Mouse (Mus musculus): Measurements from ENCODE around the gene Gkap1.

Gkap1 gene

DNA sequence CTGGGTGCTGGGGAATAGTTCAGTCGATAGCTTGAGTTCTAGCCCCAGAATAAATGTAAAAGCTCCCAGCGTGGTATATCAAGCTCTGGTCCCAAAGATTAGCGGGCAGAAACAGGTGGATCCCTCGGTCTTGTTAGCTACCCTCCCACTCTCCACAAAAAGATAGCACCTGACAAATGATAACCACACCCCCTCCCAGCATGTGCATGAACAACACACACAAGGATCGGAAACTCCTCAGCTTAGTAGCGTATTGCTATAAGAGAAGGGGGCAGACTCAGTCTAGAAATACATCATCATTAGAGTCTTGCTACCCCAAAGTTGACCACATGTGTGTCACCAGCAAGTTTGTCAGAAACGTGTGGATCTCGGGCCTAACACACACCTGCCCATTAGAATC, at the start of gene Gkap1:
Gkap1 (minus strand) TSS at position 101 of the 400 bp plus-strand sequence.
- no peak for DNase-seq (ENCODE audit: low spot score in 2 of 2)

GRCm38 (mm10) chr13:58317768-58318167, 42.3 kb upstream of the Gkap1 start:
- no peak for DNase-seq (ENCODE audit: low spot score in 2 of 2)

- no peak for DNase-seq (ENCODE audit: low spot score in 2 of 2)
These were observed 39.5 kb upstream of the Gkap1 start for GRCm38 (mm10) chr13:58314991-58315390.

DNA sequence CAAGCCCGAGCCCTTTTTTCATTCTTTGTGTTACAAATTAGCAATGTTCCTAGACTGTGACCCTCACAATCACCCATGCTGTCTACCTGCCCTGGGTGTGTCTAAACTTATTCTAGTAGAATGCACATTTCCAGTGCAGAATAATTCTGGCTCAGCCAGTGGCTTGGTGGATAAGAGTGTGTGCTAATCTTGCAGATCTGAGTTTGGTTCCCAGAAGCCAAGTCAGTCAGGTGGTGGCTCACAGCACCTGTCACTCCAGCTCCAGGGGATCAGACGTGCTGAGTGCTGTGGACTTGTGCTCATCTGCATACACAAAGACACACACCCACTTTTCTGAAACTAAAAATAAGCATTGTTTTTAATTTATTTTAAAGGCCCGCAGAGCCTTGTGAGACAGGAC, 38.3 kb upstream of the Gkap1 start:
- DNase-seq (ENCODE audit: low spot score in 2 of 2): no peak

- DNase-seq (ENCODE audit: low spot score in 2 of 2): no peak
These were observed 35.9 kb upstream of the Gkap1 start for GRCm38 (mm10) chr13:58311351-58311750.

DNA sequence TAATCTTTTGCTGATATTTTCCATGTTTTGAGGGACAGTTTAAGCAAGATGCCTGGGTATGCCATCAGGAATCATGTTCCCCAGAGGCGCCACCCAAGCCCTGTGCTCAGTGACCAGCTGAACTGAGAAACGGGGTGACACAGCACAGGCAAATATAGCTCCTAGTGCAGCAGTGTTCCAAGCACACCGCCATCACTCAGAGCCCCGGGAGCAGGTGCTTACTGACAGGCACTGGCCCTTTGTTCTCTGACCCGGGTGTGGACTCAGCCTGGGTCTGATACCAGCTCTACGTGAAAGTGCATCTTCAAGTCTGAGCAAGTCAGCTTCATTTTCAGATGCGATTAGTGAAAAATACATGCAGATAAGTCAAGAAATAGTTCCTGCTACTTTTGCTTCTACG, 34.0 kb upstream of the Gkap1 start:
- DNase-seq (ENCODE audit: low spot score in 2 of 2): no peak

DNA sequence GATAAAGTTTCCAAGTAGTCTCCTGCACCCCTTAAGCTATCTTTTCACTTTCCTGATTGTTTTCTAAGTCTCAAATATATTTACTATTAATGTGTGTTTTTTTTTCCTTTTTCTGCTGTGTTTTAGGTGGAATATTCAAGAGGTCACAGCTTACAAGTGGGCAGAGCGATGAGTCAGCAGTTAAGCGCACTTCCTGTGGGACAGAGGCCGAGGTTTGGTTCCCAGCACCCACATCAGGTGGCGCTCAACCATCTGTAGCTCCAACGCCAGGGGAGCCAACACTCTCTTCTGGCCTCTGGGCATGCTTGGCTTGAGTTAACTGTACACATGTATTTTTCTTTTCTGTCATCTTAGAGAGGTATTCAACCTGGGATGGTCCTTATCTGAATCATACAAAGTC, 32.0 kb upstream of the Gkap1 start:
- DNase-seq (ENCODE audit: low spot score in 2 of 2): no peak

GRCm38 (mm10) chr13:58305230-58305629, 29.7 kb upstream of the Gkap1 start:
- DNase-seq (ENCODE audit: low spot score in 2 of 2): no peak

- DNase-seq (ENCODE audit: low spot score in 2 of 2): no peak
These were observed 27.1 kb upstream of the Gkap1 start for GRCm38 (mm10) chr13:58302421-58303145.

DNA sequence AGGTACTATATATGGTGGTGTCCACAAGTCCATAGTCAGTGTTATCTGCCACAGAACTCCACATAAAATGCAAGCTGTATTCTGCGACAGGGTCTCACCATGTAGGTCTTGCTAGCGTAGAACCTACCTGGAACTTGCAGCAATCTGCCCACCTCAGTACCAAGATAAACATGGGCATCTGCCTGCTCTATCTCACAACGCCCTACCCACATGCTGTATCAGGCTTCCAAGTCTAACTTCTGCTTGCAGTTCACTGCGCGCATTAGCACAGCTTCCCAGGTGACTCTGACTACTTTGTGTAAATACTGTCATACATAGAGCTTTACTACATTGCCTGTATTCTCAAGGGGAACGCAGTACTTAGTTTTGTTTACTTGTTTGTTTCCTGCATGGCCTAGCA, 26.5 kb upstream of the Gkap1 start:
- DNase-seq (ENCODE audit: low spot score in 2 of 2): no peak

GRCm38 (mm10) chr13:58298756-58299155, 23.3 kb upstream of the Gkap1 start:
- no peak for DNase-seq (ENCODE audit: low spot score in 2 of 2)

DNA sequence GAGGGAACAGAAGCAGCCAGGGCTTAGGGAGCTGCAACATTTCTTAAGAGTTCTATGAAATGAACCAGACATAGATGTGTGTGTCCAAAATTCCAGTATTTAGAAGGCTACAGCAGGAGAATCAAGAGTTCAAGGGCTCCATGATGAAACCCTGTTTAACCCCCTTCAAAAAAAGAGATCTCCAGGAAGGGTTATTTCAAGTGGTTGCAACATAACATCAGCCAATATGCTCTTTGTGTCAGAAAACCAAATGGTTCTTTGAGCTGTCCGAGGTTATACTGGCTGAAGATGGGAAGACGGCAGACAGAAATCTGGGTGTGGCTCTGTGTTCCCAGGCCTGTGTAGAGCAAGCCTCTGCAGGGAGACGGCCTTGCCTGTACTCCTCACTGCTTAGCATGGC, 20.1 kb upstream of the Gkap1 start:
- no peak for DNase-seq (ENCODE audit: low spot score in 2 of 2)

DNA sequence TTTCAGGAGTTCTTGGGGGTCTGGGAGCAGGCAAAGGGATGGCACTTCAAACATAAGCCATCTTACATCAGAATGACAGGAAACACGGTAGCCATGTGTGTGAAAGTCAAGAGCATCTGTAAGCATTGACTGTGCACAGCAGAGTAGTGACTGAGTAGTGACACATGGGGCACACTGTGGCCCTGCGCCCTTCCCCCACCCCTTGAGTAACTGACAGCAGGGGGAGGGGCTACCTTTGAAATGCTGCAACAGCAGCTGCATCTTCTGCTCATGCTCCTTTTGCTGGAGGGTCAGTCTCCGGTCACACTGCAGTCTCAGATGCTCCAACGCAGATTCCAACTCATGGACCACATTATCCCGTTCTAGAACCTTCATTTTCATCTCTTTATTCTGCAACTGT, 17.3 kb upstream of the Gkap1 start:
- no peak for DNase-seq (ENCODE audit: low spot score in 2 of 2)

DNA sequence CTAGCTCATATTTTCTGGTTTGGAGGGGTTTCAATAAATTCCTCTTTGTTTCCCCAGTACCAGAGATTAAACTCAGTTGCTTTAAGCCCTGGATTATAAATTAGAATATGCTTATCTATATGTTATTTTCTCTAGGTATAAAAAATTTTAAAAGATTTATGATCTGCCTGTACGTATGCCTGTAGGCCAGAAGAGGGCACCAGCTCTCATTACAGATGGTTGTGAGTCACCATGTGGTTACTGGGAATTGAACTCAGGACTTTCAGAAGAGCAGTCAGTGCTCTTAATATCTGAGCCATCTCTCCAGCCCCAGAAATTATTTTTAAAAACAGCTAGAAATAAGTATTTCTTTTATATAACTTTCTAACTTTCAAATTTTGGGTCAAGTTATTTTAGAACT, 13.8 kb upstream of the Gkap1 start:
- DNase-seq (ENCODE audit: low spot score in 2 of 2): no peak

DNA sequence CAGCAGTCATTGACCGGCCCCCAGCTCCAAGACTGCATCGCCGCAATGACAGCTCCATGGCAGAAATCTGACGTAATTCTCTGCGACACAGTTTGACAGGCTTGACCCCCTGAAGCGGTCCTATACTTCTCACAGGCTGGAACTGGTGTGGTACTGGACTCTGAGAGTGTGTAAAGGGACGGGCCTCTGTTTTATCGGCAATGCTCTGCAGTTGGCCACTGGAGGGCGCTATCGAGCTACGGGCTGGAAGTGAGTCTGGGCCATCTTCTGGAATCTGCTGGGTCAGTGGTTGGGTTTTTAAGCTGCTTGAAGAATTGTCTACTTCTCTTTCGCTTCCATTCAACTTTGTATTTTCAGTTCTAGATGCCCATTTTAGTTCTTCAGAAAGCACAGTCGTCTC, 12.3 kb upstream of the Gkap1 start:
- DNase-seq (ENCODE audit: low spot score in 2 of 2): peak; percentile 15 to 20

GRCm38 (mm10) chr13:58283466-58283865, 8.0 kb upstream of the Gkap1 start:
- no peak for DNase-seq (ENCODE audit: low spot score in 2 of 2)

GRCm38 (mm10) chr13:58281936-58282335, 6.4 kb upstream of the Gkap1 start:
- no peak for DNase-seq (ENCODE audit: low spot score in 2 of 2)

GRCm38 (mm10) chr13:58280528-58280927, 5.0 kb upstream of the Gkap1 start:
- no peak for DNase-seq (ENCODE audit: low spot score in 2 of 2)

- DNase-seq (ENCODE audit: low spot score in 2 of 2): no peak
These were observed 757 bp upstream of the Gkap1 start for GRCm38 (mm10) chr13:58276256-58276655.

DNA sequence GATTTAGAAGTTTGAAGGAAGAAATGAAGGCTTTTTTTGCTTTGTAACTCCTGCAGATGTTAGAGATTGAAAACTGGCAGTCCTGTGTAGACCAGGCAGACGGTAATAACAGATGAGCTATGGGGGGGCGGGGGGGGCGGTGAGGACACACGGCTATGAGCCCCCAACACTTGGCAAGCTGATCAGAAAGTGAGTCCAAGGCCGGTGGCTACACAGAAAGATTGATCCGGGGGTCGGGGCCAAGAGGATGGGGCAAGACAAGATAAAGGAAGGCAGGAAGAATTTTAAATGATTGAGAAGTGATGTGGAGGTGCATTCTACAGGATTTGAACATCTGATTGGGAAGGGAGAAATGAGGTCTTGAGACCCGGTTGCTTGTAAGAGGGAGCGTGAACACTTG, 423 bp downstream of the Gkap1 start:
- DNase-seq (ENCODE audit: low spot score in 2 of 2): no peak

DNA sequence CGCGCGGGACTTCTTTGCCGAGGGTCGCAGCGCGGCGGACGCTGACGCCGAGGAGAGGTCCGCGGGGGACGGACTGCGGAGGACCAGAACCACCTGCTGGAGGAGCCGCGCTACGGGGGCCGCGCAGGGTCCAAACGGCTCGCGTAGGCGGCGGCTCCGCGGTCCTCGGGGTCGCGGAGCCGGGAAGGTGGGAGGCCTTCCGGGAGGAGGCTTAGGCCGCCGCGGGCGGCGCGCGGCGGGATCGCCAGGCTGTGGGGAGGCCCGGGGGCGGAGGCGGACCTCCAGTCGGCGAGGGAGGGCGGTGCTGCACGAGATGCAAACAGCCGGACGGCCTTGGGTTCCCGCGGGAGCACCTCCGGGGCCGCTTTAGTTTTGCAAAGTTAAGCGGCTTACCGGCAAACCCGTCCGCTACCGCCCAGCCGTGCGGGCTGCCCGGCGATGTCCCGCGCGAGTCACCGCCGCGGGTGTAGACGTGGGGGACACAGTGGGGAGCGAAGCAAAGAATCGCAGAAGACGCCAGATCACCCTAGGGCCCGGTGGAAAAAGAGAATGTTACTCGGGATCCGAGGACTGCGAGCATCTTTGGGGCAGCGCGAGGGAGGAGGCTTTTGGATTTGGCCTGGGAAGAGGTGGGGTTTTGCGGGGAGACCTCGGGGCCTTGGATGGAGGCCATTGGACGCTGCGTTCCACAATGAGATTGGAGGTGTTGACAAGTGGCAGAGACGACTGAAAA, 1.1 kb downstream of the Gkap1 start:
- peak; percentile 11 to 36 for DNase-seq (ENCODE audit: low spot score in 2 of 2)

DNA sequence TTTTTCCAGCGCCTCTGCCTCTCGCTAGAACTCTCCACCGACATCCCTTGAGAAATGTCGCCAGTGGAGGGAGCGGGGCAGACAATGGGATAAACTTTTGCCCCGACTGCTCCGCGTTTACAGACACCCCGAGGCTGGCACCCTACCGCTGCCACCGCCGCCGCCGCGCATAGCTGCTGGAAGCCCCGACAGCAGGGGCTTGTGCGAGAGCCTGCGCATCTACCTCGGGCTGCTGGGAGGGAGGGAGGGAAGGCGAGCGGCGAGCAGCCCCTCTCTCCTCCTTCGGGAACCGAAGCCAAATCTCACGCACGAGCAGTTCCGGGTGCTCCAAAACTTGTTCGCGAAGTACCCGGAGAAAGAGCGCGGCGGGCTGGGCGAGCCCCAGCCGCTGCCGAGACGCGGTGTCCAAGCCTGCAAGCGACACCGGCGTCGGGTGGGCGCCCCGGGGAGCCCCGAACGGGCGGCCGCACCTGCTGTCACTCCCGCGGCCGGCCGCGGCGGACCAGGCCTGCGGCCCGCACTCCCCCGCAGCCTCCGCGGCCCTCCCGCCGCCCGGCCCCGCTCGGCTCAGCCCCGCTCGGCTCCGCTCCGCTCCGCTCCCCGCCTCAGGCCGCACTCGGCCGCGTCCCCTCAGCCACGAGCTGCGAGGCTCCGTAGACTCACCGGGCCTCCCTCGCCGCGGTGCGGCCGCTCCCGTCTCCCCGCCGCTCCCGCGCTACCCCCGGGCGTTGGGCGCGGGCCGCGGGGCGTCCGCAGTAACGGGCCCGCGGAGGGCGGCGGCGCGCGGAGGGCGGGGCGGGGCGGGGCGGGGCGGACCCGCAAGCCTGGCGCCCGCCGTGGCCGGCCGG, 1.9 kb downstream of the Gkap1 start:
- no peak for DNase-seq (ENCODE audit: low spot score in 2 of 2)

DNA sequence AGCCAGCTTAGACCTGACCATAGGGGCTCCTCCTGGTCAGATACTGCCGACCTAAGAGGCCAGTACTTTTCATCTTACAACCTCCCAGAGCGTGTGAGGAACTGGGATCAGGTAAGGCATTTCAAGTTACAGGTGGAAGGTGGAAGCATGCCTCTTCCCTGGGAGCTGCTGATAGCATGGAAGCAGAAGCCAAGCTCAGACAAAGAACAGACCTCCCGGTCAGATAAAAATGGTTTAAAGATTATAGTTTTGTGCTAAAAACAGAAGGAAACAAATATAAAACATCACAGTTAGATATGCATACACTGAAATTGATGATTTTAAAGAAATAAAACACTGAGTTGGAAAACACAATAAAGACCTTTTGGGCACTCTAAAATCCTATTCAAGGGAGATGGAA, 8.6 kb downstream of the Gkap1 start:
- no peak for DNase-seq (ENCODE audit: low spot score in 2 of 2)
